Comparison of ENCODE assay signal across 7 mouse cellular contexts in the genomic region with DNA sequence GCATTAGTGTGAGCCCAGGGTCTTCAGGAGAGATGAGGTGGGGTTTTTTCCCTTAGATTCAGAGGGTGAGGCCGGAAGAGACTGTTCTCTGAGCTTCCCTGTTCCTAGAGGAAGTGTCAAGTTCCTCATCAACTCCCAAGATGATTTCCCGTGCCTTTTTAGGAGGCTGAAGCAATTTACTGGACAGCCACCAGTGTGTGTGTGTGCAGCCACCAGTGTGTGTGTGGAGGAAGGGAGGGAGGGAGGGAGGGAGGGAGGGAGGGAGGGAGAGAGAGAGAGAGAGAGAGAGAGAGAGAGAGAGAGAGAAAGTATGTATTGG. TPM values are rescaled to one million over a fixed set of nuclear protein-coding genes. Genes with fewer than 3 reads are reported as not detected.
DNase-seq lines count a peak whose midpoint lies in the region; ATAC-seq and TF ChIP-seq lines count a peak whose summit lies in the region.

No protein-coding gene starts in this region.

- 32% methylated on average over 2 of the region's 2 CpGs for WGBS in heart, embryonic 15.5 days
- WGBS in liver, embryonic 15.5 days (ENCODE audit: insufficient replicate concordance), result 31% methylated on average over 2 of the region's 2 CpGs

- H3K79me3 ChIP-seq in C2C12 (ENCODE audit: low read depth), result peaks cover 64% of the 10 kb centered on the region

- H3K27me3 ChIP-seq in C2C12 (ENCODE audit: control insufficient read depth, insufficient read depth, insufficient read length), result no peaks in the 10 kb centered on the region
- H3K27me3 ChIP-seq in heart, embryonic 15.5 days, result no peaks in the 10 kb centered on the region
- no peaks in the 10 kb centered on the region for H3K27me3 ChIP-seq in liver, embryonic 15.5 days

- H3K27ac ChIP-seq in heart, embryonic 15.5 days, result peak overlapping the region; percentile 95; the same call in 1 of the 2 replicates
- no peak overlapping the region for H3K27ac ChIP-seq in liver, embryonic 15.5 days (replicated peaks)

- no peaks in the 10 kb centered on the region for H3K9me3 ChIP-seq in heart, embryonic 15.5 days (replicated peaks)
- H3K9me3 ChIP-seq in liver, embryonic 15.5 days (replicated peaks), result no peaks in the 10 kb centered on the region

- ATAC-seq in heart, embryonic 15.5 days (replicated peaks; ENCODE audit: insufficient number of reproducible peaks, insufficient read depth, low FRiP score, low read depth), result no peak
- ATAC-seq in liver, embryonic 15.5 days (ENCODE audit: insufficient read depth), result no peak

- H3K4me2 ChIP-seq in heart, embryonic 15.5 days, result peak overlapping the region; percentile 84
- peak overlapping the region; percentile 100 for H3K4me2 ChIP-seq in liver, embryonic 15.5 days

- peaks cover 31% of the 10 kb centered on the region for H3K36me3 ChIP-seq in C2C12 (ENCODE audit: control insufficient read depth, insufficient read depth)
- H3K36me3 ChIP-seq in heart, embryonic 15.5 days, result peaks cover 3% of the 10 kb centered on the region; the same call in 1 of the 2 replicates
- peaks cover 25% of the 10 kb centered on the region; the same call in 1 of the 2 replicates for H3K36me3 ChIP-seq in liver, embryonic 15.5 days (replicated peaks)

- no peak for TF ChIP-seq CTCF in C2C12 (IDR thresholded peaks at IDR 0.05; ENCODE audit: control insufficient read depth, insufficient read depth, insufficient read length)

- DNase-seq in 3T3-L1 (ENCODE audit: low read depth, low spot score), result peak; percentile 14
- DNase-seq in frontal cortex, postnatal 25 days (ENCODE audit: low spot score in 2 of 2), result no peak
- DNase-seq in ovary, adult 18-20 months (ENCODE audit: low spot score), result no peak
- no peak for DNase-seq in spleen, postnatal 14 days (ENCODE audit: low spot score in 2 of 2)

- peak overlapping the region; percentile 75 for H3K4me3 ChIP-seq in C2C12 (ENCODE audit: insufficient read depth, poor library complexity, severe bottlenecking)
- peak overlapping the region; percentile 65 for H3K4me3 ChIP-seq in heart, embryonic 15.5 days
- no peak overlapping the region for H3K4me3 ChIP-seq in liver, embryonic 15.5 days (replicated peaks)

- peaks cover 69% of the 10 kb centered on the region for H3K79me2 ChIP-seq in C2C12 (ENCODE audit: control insufficient read depth, insufficient read depth)

- peak overlapping the region; percentile 86; the same call in 1 of the 2 replicates for H3K9ac ChIP-seq in heart, embryonic 15.5 days
- no peak overlapping the region for H3K9ac ChIP-seq in liver, embryonic 15.5 days

- peaks cover 41% of the 10 kb centered on the region for H3K4me1 ChIP-seq in heart, embryonic 15.5 days (replicated peaks)
- H3K4me1 ChIP-seq in liver, embryonic 15.5 days (replicated peaks), result peaks cover 57% of the 10 kb centered on the region

- H3ac ChIP-seq in C2C12 (ENCODE audit: control insufficient read depth, insufficient read length, low read depth), result no peak overlapping the region

TF ChIP-seq in C2C12, 6 proteins besides CTCF, POLR2A, EP300 and RAD21:
- TF ChIP-seq USF1 (IDR thresholded peaks at IDR 0.05; ENCODE audit: low read depth) (no peak), MYOG (IDR thresholded peaks at IDR 0.05; ENCODE audit: control insufficient read depth, extremely low read depth, insufficient read length) (no peak), MYOD1 (IDR thresholded peaks at IDR 0.05; ENCODE audit: control insufficient read depth, insufficient read length, low read depth) (no peak), FOSL1 (IDR thresholded peaks at IDR 0.05; ENCODE audit: insufficient read depth, low read length, poor library complexity, severe bottlenecking) (no peak), MAX (IDR thresholded peaks at IDR 0.05) (no peak), CEBPB (IDR thresholded peaks at IDR 0.05; ENCODE audit: low read depth) (no peak)

RNA-seq across cellular contexts. Expression of a gene that starts 2.0 kb away (rescaled TPM):
- 119 TPM for polyA plus RNA-seq in C2C12 (2012; fragmentation: generic; extraction: Trizol)
- polyA plus RNA-seq in heart, embryonic 15.5 days (2015; fragmentation: Nextera tagmentation; extraction: Ambion mirVana), result 27.9 and 35.7 TPM in 2 replicates
- polyA plus RNA-seq in liver, embryonic 15.5 days (2015; fragmentation: Nextera tagmentation; extraction: Ambion mirVana), result 11.3 and 14.7 TPM in 2 replicates

RNA-seq across cellular contexts. Expression of a gene that starts 6.3 kb away (rescaled TPM):
- 9.8 TPM for polyA plus RNA-seq in C2C12 (2012; fragmentation: generic; extraction: Trizol)
- 17.0 and 20.0 TPM in 2 replicates for polyA plus RNA-seq in heart, embryonic 15.5 days (2015; fragmentation: Nextera tagmentation; extraction: Ambion mirVana)
- 5.1 and 5.5 TPM in 2 replicates for polyA plus RNA-seq in liver, embryonic 15.5 days (2015; fragmentation: Nextera tagmentation; extraction: Ambion mirVana)

RNA-seq across cellular contexts. Expression of a gene that starts 8.9 kb away (rescaled TPM):
- polyA plus RNA-seq in C2C12 (2012; fragmentation: generic; extraction: Trizol), result 90.3 TPM
- 173 and 188 TPM in 2 replicates for polyA plus RNA-seq in heart, embryonic 15.5 days (2015; fragmentation: Nextera tagmentation; extraction: Ambion mirVana)
- 49.3 and 55.5 TPM in 2 replicates for polyA plus RNA-seq in liver, embryonic 15.5 days (2015; fragmentation: Nextera tagmentation; extraction: Ambion mirVana)

RNA-seq across cellular contexts. Expression of a gene that starts 30.3 kb away (rescaled TPM):
- polyA plus RNA-seq in C2C12 (2012; fragmentation: generic; extraction: Trizol), result 76.4 TPM
- 25.6 and 30.6 TPM in 2 replicates for polyA plus RNA-seq in heart, embryonic 15.5 days (2015; fragmentation: Nextera tagmentation; extraction: Ambion mirVana)
- 8.9 and 10.3 TPM in 2 replicates for polyA plus RNA-seq in liver, embryonic 15.5 days (2015; fragmentation: Nextera tagmentation; extraction: Ambion mirVana)

RNA-seq across cellular contexts. Expression of a gene that starts 30.6 kb away (rescaled TPM):
- 33.4 TPM for polyA plus RNA-seq in C2C12 (2012; fragmentation: generic; extraction: Trizol)
- 27.5 and 32.5 TPM in 2 replicates for polyA plus RNA-seq in heart, embryonic 15.5 days (2015; fragmentation: Nextera tagmentation; extraction: Ambion mirVana)
- polyA plus RNA-seq in liver, embryonic 15.5 days (2015; fragmentation: Nextera tagmentation; extraction: Ambion mirVana), result 7.7 and 8.8 TPM in 2 replicates
